Mouse (Mus musculus): Measurements from ENCODE around the gene Olfr1459. TPM values are rescaled to one million over a fixed set of nuclear protein-coding genes. Genes with fewer than 3 reads are reported as not detected.

Gene Olfr1459
- total and polyA plus RNA-seq, 3 experiments: 1.5 to 5.8 TPM; not detected in 1

DNA sequence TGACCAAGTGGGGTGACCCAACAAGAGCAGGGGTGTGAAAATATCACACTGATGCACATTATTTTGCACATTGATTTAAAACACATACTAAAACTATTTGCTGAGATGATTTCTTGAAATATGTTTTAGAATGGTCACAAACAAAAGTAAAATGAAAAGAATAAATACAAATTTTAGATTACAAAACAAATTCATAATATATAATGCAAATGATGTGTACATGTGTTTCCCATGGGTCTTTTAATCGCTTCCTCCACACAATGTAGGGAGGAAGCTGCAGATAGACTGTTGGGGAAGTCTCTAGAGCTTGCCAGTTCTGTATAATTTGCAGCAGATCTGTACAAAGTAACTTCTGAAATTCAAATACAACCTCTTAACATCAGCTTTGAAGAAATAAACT is 13.4 kb upstream of the Olfr1459 start, which contains the start of gene Olfr1461:
Gene Olfr1461, plus strand, starts transcription at position 301 of the 400 bp plus-strand sequence.
- DNase-seq (ENCODE audit: low read depth, low spot score): no peak
- Histone ChIP-seq H3K27me3 (ENCODE audit: control insufficient read depth in 1 of 2, insufficient read depth in 2 of 2, low read length in 2 of 2) (no peaks in the 10 kb centered on the region), H3K4me1 (ENCODE audit: control insufficient read depth in 1 of 2, insufficient read depth in 2 of 2, low read length in 2 of 2) (no peaks in the 10 kb centered on the region), H3K4me3 (ENCODE audit: control insufficient read depth in 1 of 2, insufficient read depth in 1 of 2, low read depth in 2 of 2, low read length in 2 of 2) (no peak within 1 kb of the TSS), H3K36me3 (ENCODE audit: control insufficient read depth in 1 of 2, insufficient read depth in 2 of 2, low read length in 2 of 2) (no peaks in the 10 kb centered on the region), H3K9ac (ENCODE audit: control insufficient read depth, low read depth, low read length, poor library complexity, severe bottlenecking) (no peak within 1 kb of the TSS), H3K27ac (ENCODE audit: control insufficient read depth, low read depth, low read length) (no peak within 1 kb of the TSS), H3K9me3 (replicated peaks; ENCODE audit: insufficient read depth, low read length) (no peaks in the 10 kb centered on the region), H3K79me2 (ENCODE audit: control insufficient read depth, insufficient read depth, low read length, poor library complexity) (no peaks in the 10 kb centered on the region)
- TF ChIP-seq MXI1 (IDR thresholded peaks at IDR 0.05; ENCODE audit: low read depth, low read length) (no peak), ZKSCAN1 (IDR thresholded peaks at IDR 0.05; ENCODE audit: low read depth, low read length) (no peak), MYB (IDR thresholded peaks at IDR 0.05; ENCODE audit: low read depth, low read length) (no peak), MYC (IDR thresholded peaks at IDR 0.05; ENCODE audit: low read depth, low read length) (no peak), TCF12 (IDR thresholded peaks at IDR 0.05; ENCODE audit: low read depth, low read length) (no peak), ELF1 (IDR thresholded peaks at IDR 0.05; ENCODE audit: low read depth, low read length) (no peak), USF1 (IDR thresholded peaks at IDR 0.05; ENCODE audit: low read depth, low read length) (no peak)

DNA sequence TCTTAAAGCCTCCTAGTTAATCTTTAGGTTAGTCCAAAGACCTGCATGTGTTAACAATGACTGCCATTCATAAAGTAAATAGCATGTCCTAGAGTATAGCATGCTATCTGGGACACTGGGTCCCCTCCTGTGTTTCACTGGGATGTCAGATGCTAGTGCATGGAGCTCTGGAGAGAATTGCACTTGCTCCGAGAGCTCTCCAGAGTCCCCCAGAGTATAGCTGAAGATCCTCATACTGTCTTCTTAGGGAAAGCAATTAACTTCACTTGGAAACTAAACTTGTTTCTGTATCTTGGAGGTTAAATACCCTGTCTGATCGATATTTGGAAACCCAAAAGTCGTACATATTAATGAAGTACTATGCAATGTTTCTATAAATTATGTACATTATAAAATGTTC is 42.7 kb downstream of the Olfr1459 start, which contains the start of gene Olfr1458:
Gene Olfr1458, minus strand, starts transcription at position 101 of the 400 bp plus-strand sequence.
- no peaks in the 10 kb centered on the region for H3K79me2 ChIP-seq (ENCODE audit: control insufficient read depth, insufficient read depth, low read length, poor library complexity)

DNA sequence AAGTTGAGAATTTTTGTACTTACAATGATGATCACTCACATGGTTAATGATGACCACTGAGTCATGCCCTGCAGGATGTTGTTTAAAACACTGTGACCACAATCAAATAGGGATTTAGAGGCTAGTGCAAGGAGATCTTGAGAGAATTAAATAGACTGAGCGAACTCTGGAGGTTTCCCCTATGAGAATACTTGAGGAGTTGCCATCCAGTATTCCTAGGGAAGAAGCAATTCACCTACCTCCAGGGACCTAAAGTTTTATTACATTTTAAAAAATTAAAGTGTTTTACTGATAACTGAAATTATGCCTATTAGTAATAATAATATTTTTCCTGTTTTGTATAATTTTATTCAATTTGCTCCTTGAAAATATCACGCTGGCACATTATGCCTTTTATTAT is 51.6 kb downstream of the Olfr1459 start, which contains the start of gene Olfr1457:
Gene Olfr1457, minus strand, starts transcription at position 101 of the 400 bp plus-strand sequence.
- TF ChIP-seq ZNF384 (IDR thresholded peaks at IDR 0.05; ENCODE audit: low read depth, low read length) (no peak), BHLHE40 (IDR thresholded peaks at IDR 0.05; ENCODE audit: borderline replicate concordance, low read depth, low read length) (no peak), MAZ (IDR thresholded peaks at IDR 0.05; ENCODE audit: low read depth, low read length) (no peak), POLR2AphosphoS2 (IDR thresholded peaks at IDR 0.05; ENCODE audit: low read length) (no peak), EP300 (IDR thresholded peaks at IDR 0.05; ENCODE audit: low read depth in 1 of 2, low read length in 2 of 2) (no peak), TCF12 (IDR thresholded peaks at IDR 0.05; ENCODE audit: low read depth, low read length) (no peak), RAD21 (IDR thresholded peaks at IDR 0.05; ENCODE audit: low read depth, low read length) (no peak), POLR2A (IDR thresholded peaks at IDR 0.05; ENCODE audit: control insufficient read depth in 1 of 2, insufficient read depth in 1 of 2, low read depth in 1 of 2, low read length in 2 of 2, poor library complexity in 1 of 2) (no peak), RCOR1 (IDR thresholded peaks at IDR 0.05; ENCODE audit: low read depth, low read length) (no peak), TBP (IDR thresholded peaks at IDR 0.05; ENCODE audit: low read depth, low read length) (no peak), E2F4 (IDR thresholded peaks at IDR 0.05; ENCODE audit: borderline replicate concordance, low read depth, low read length) (no peak), CHD2 (IDR thresholded peaks at IDR 0.05; ENCODE audit: low read length) (no peak)

More for the DNA sequence above, 42.7 kb downstream of the Olfr1459 start, which contains the start of gene Olfr1458:
- H3K27me3 ChIP-seq (ENCODE audit: control insufficient read depth in 1 of 2, insufficient read depth in 2 of 2, low read length in 2 of 2): no peaks in the 10 kb centered on the region
- DNase-seq (ENCODE audit: low read depth, low spot score): no peak
- no peak within 1 kb of the TSS for H3K9ac ChIP-seq (ENCODE audit: control insufficient read depth, low read depth, low read length, poor library complexity, severe bottlenecking)
- TF ChIP-seq TBP (IDR thresholded peaks at IDR 0.05; ENCODE audit: low read depth, low read length): no peak
- no peak for TF ChIP-seq CTCF (IDR thresholded peaks at IDR 0.05 in 2 of 3, conservative IDR thresholded peaks at IDR 0.05 in 1 of 3; ENCODE audit: control insufficient read depth in 1 of 3, insufficient read depth in 1 of 3, low read depth in 2 of 3, low read length in 3 of 3, poor library complexity in 1 of 3, severe bottlenecking in 1 of 3)
- TF ChIP-seq MYB (IDR thresholded peaks at IDR 0.05; ENCODE audit: low read depth, low read length): no peak
- TF ChIP-seq USF2 (IDR thresholded peaks at IDR 0.05; ENCODE audit: borderline replicate concordance in 1 of 2, insufficient read depth in 1 of 2, low read depth in 1 of 2, low read length in 2 of 2): no peak
- H3K27ac ChIP-seq (ENCODE audit: control insufficient read depth, low read depth, low read length): no peak within 1 kb of the TSS
- no peaks in the 10 kb centered on the region for H3K36me3 ChIP-seq (ENCODE audit: control insufficient read depth in 1 of 2, insufficient read depth in 2 of 2, low read length in 2 of 2)
- no peaks in the 10 kb centered on the region for H3K9me3 ChIP-seq (replicated peaks; ENCODE audit: insufficient read depth, low read length)
- H3K4me3 ChIP-seq (ENCODE audit: control insufficient read depth in 1 of 2, insufficient read depth in 1 of 2, low read depth in 2 of 2, low read length in 2 of 2): no peak within 1 kb of the TSS
- no peaks in the 10 kb centered on the region for H3K4me1 ChIP-seq (ENCODE audit: control insufficient read depth in 1 of 2, insufficient read depth in 2 of 2, low read length in 2 of 2)

More for the DNA sequence above, 51.6 kb downstream of the Olfr1459 start, which contains the start of gene Olfr1457:
- Histone ChIP-seq H3K36me3 (ENCODE audit: control insufficient read depth in 1 of 2, insufficient read depth in 2 of 2, low read length in 2 of 2) (no peaks in the 10 kb centered on the region), H3K27me3 (ENCODE audit: control insufficient read depth in 1 of 2, insufficient read depth in 2 of 2, low read length in 2 of 2) (no peaks in the 10 kb centered on the region), H3K4me3 (ENCODE audit: control insufficient read depth in 1 of 2, insufficient read depth in 1 of 2, low read depth in 2 of 2, low read length in 2 of 2) (no peak within 1 kb of the TSS), H3K27ac (ENCODE audit: control insufficient read depth, low read depth, low read length) (no peak within 1 kb of the TSS), H3K79me2 (ENCODE audit: control insufficient read depth, insufficient read depth, low read length, poor library complexity) (no peaks in the 10 kb centered on the region), H3K9ac (ENCODE audit: control insufficient read depth, low read depth, low read length, poor library complexity, severe bottlenecking) (no peak within 1 kb of the TSS), H3K9me3 (replicated peaks; ENCODE audit: insufficient read depth, low read length) (no peaks in the 10 kb centered on the region), H3K4me1 (ENCODE audit: control insufficient read depth in 1 of 2, insufficient read depth in 2 of 2, low read length in 2 of 2) (no peaks in the 10 kb centered on the region)
- no peak for DNase-seq (ENCODE audit: low read depth, low spot score)

Measured in MEL (cell line).